Mouse (Mus musculus) ES-E14 (cell line): ENCODE results near the gene Zc3h7a. TPM values are rescaled to one million over a fixed set of nuclear protein-coding genes. Genes with fewer than 3 reads are reported as not detected.
A peak's percentile ranks its signal among the peaks of the same experiment; 100 is the strongest.

ENCODE experiments used
- DNase-seq: peaks from one replicate; pipeline ENCODE4 v3.0.0-alpha.2; 2013; ENCODE audit warnings: low read depth, low spot score
- H3K27ac ChIP-seq: 2 replicates; pipeline ENCODE4 v1.5.1; 2012; ENCODE audit warnings: low read depth, mild to moderate bottlenecking, low read length, moderate library complexity, mixed read lengths; ENCODE audit not compliant: poor library complexity, insufficient read depth, severe bottlenecking
- H3K36me3 ChIP-seq: 2 replicates; pipeline ENCODE4 v1.6.1; 2012; ENCODE audit warnings: mild to moderate bottlenecking, low read length, moderate library complexity, mixed read lengths; ENCODE audit not compliant: control insufficient read depth, poor library complexity, insufficient read depth, severe bottlenecking
- H3K4me1 ChIP-seq, 2 experiments: fragments of 150-350 bp in 1 of 2; sonication (generic) in 1 of 2; 2 replicates each; pipeline ENCODE4 v1.6.1; 2012; ENCODE audit warnings: low read length in 2 of 2, mild to moderate bottlenecking in 1 of 2, mixed read lengths in 1 of 2; ENCODE audit not compliant: control insufficient read depth in 2 of 2, insufficient read depth in 2 of 2, poor library complexity in 1 of 2
- H3K4me3 ChIP-seq, 2 experiments: fragments of 150-350 bp in 1 of 2; sonication (generic) in 1 of 2; 2 replicates each; pipeline ENCODE4 v1.5.1; 2012; ENCODE audit warnings: low read length in 2 of 2, low read depth in 1 of 2, mild to moderate bottlenecking in 1 of 2, mixed read lengths in 1 of 2; ENCODE audit not compliant: insufficient read depth in 1 of 2, poor library complexity in 1 of 2, severe bottlenecking in 1 of 2
- H3K9ac ChIP-seq: 2 replicates; pipeline ENCODE4 v1.6.1; 2012; ENCODE audit warnings: low read depth, mild to moderate bottlenecking, low read length, mixed read lengths; ENCODE audit not compliant: poor library complexity, insufficient read depth, severe bottlenecking
- H3K9me3 ChIP-seq: fragments of 150-350 bp; sonication (generic); 2 replicates; pipeline ENCODE4 v1.6.1; 2012; ENCODE audit warnings: low read depth, mild to moderate bottlenecking, low read length; ENCODE audit not compliant: control insufficient read depth, insufficient read depth
- CHD2 ChIP-seq: IDR thresholded peaks from 2 replicates; pipeline ENCODE4 v1.6.1; 2014; ENCODE audit warnings: mild to moderate bottlenecking, low read depth, low read length, inconsistent platforms
- HCFC1 ChIP-seq: IDR thresholded peaks from 2 replicates; pipeline ENCODE4 v1.6.1; 2012; ENCODE audit warnings: low read length, inconsistent platforms, borderline replicate concordance; ENCODE audit not compliant: insufficient read depth
- MAFK ChIP-seq: IDR thresholded peaks from 2 replicates; pipeline ENCODE4 v1.6.1; 2014; ENCODE audit warnings: mild to moderate bottlenecking, low read depth, low read length, inconsistent platforms; ENCODE audit not compliant: insufficient read depth
- ZC3H11A ChIP-seq: IDR thresholded peaks from 2 replicates; pipeline ENCODE4 v1.6.1; 2012; ENCODE audit warnings: low read depth, mild to moderate bottlenecking, inconsistent platforms, low read length, borderline replicate concordance
- ZNF384 ChIP-seq: IDR thresholded peaks from 2 replicates; pipeline ENCODE4 v1.6.1; 2012; ENCODE audit warnings: low read depth, low read length, inconsistent platforms
- in situ Hi-C, 2 experiments: fragments of 600-800 bp; cut with MboI; formaldehyde crosslinking; loops; one replicate each; pipeline ENCODE4 v1.15.1; 2025; ENCODE audit warnings: low sequenced_read_pairs in 2 of 2, inconsistent platforms in 1 of 2; ENCODE audit not compliant: unreplicated experiment in 2 of 2
- total RNA-seq: library from RNA; depleted of rRNA; stranded (reverse); fragments of 300-350 nt; gene quantifications from 2 replicates; pipeline ENCODE4 v1.2.3, GENCODE M21; 2012; rRNA removed

The Zc3h7a gene
- total RNA-seq = 57.3 and 59.2 TPM in 2 replicates

DNA sequence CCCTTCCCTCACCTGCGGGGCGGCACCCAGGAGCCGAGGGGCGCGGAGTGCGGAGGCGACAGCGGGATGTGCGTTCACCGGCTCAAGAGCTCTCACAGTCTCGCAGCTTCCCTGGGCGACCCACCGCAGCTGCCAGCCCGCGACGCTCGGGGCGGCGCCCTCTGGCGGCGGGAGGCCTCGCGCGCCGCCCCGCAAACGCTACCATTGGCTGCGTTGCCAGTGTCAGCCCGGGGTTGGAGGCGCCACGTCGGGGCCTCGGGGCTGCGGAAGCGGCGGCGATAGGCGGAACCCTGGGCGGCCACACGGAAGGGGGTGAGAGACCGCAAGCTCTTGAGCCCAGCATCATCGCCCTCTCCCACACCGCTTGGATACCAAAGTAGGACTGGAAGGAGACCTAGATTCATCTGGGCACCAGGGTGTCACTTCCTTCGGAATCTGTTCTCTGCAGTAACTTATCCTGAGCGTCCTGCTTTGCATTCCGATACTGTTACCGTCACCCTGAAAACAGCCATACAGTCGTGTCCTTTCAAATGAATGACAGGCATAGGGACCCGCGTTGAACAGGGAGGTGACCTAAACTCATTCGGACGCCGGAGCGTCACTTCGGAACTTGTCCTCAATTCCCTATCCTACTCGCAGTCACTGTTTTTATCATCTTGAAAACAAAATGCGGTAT, at the start of gene Zc3h7a:
Zc3h7a (minus strand) TSS at position 186 of the 676 bp plus-strand sequence.
- peak; percentile 58 for DNase-seq
- no peak within 1 kb of the TSS for H3K27ac ChIP-seq
- no peaks in the 10 kb centered on the region for H3K36me3 ChIP-seq
- in situ Hi-C loops = no loop called here
- peak within 1 kb of the TSS; percentile 89 for H3K9ac ChIP-seq
- peak within 1 kb of the TSS; percentile 82 to 87 for H3K4me3 ChIP-seq
- no peaks in the 10 kb centered on the region for H3K9me3 ChIP-seq
- peak; percentile 51; the same call in 1 of the 2 replicates for TF ChIP-seq HCFC1
- TF ChIP-seq ZC3H11A = peak; percentile 12; the same call in 1 of the 2 replicates
- no peak for TF ChIP-seq MAFK
- no peak for TF ChIP-seq CHD2
- peaks cover 2 to 5% of the 10 kb centered on the region in 2 experiments; a peak in 2 of 4 replicates for H3K4me1 ChIP-seq

DNA sequence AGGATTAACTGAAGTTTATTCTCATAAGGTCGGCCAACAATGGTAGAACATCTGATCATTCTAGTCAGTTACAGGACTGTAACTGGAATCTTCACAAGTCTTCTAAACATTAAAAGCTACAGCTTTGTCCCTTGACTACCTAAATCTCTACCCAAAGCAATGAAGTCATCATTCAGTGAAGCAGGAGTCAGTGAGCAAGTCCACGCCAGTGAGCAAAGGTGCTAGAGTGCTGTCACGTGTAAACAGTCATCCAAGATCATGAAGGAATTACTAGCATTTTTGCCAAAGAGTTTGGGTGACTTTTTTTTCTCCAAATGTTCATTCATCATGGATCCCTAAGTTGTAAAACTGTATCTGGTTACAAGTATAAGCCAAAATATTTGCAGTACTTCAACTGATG, 41.6 kb upstream of the Zc3h7a start:
- Histone ChIP-seq H3K4me1 (no peaks in the 10 kb centered on the region), H3K9me3 (no peaks in the 10 kb centered on the region), H3K4me3 (no peak overlapping the region), H3K9ac (no peak overlapping the region), H3K27ac (no peak overlapping the region), H3K36me3 (peaks cover 9% of the 10 kb centered on the region)
- TF ChIP-seq ZNF384 (no peak), MAFK (no peak), CHD2 (no peak), ZC3H11A (no peak), HCFC1 (no peak)
- in situ Hi-C loops = no loop called here
- DNase-seq = no peak

DNA sequence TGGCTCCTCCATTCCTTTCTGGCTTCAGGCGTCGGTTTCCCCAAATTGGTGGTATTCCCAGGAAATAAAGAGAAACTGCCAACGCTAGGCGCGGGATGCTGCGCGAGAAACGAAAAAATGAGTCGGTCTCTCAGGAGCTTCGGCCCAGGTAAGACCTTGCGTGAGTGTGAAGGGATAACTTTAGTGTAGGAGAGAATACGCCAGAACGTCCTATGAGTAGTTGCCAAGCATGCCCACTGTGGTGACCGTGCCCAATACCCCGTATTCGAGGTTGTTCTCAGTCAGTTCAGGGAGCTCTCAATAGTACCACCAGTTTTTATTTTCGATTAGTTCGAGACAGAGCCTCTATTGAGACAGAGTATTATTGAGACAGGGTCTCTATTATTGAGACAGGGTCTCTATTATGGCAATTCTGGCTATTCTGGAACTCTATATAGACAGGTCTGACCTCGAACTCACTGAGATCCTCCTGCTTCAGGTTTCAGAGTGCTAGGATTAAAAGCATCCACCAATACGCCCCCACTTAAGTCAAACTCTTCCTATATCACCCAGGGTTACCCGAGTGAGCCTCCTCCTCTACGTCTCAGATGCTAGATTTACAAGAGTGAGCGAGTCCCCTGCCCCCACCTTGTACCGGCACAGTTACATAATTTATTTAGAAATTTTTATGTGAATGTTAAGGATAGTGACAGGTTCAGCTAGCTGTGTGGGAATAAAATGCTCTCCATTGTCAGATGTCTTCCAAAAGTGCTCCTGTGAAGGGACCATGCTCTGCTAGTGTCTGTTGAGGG, 27.6 kb upstream of the Zc3h7a start:
- Histone ChIP-seq H3K4me1 (peaks cover 2% of the 10 kb centered on the region in 2 experiments), H3K9ac (peak overlapping the region; percentile 80), H3K36me3 (peaks cover 25% of the 10 kb centered on the region), H3K4me3 (peak overlapping the region; percentile 96 to 97), H3K27ac (peak overlapping the region; percentile 2; the same call in 1 of the 2 replicates), H3K9me3 (no peaks in the 10 kb centered on the region)
- no peak for DNase-seq
- TF ChIP-seq CHD2 = no peak
- in situ Hi-C loops = no loop called here

DNA sequence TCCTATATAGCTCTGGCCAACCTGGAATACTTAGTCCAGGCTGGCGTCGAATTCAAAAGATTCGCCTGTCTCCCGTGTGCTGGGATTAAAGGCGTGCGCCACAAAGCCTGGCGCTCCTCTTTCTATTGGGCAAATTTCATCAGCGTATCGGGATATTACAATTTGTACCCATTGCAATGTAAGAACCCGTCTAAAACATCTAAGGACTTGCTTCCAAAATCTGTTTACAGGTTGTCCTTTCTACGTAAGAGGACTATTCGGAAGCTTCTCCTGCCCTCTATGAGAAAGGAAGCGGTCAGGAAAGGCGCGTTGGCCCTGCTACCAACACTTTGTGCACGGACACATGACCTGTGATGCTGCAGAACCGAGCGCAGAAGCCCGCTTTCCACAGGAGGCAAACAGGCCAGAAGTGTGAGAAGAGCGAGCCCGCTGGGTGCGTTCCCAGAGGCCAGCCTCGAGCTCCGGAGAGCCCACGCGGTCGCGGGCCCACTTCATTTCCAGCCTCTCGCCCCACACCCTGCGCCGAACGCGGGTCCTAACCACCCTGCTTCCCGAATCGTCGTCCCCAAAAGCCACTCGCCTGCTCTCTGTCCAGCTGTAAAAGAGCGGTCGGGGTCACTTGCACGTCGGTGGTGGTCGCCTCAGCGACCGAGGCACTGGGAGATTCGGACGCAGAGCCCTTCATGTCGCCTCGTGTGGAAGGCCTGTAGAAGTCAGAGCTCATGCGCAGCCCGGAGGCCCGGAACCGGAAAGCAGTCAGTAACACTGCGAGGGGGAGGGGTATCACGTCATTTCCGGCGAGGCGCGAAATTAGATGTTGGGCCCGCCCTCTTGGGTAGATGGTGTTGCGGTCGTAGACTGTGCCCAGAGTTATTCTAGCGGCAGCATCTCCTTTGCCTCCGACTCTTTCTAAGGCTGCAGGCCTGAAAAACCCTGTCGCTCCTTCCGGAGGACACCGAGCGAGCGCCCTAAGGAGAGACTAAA, 26.7 kb upstream of the Zc3h7a start, which contains the start of gene Rsl1d1:
Rsl1d1 (minus strand) TSS at position 761 of the 984 bp plus-strand sequence.
- TF ChIP-seq MAFK = no peak
- TF ChIP-seq ZC3H11A = peak; percentile 24; the same call in 1 of the 2 replicates
- 0 out of 2 replicates have a peak, but pooled peaks have one; percentile 18 for TF ChIP-seq CHD2
- TF ChIP-seq ZNF384 = no peak
- peak; percentile 57 for TF ChIP-seq HCFC1
- H3K9me3 ChIP-seq = no peaks in the 10 kb centered on the region
- H3K4me1 ChIP-seq = peaks cover 2 to 4% of the 10 kb centered on the region in 2 experiments
- H3K4me3 ChIP-seq = peak within 1 kb of the TSS; percentile 96 to 97
- in situ Hi-C loops = no loop called here
- H3K27ac ChIP-seq = peak within 1 kb of the TSS; percentile 77
- DNase-seq = peak; percentile 93
- H3K9ac ChIP-seq = peak within 1 kb of the TSS; percentile 98
- peaks cover 29% of the 10 kb centered on the region for H3K36me3 ChIP-seq
